Mouse (Mus musculus) myocyte (in vitro differentiated cells): Measurements from ENCODE around the gene Sox6.

Experiments
- CEBPB ChIP-seq: IDR thresholded peaks from 2 replicates; pipeline ENCODE4 v1.6.1; 2011; ENCODE audit warnings: mild to moderate bottlenecking, moderate library complexity; ENCODE audit not compliant: poor library complexity, insufficient read depth, severe bottlenecking
- MAX ChIP-seq: IDR thresholded peaks from one replicate; pipeline ENCODE4 v1.6.1; 2011; ENCODE audit warnings: low read depth, mild to moderate bottlenecking, control low read depth
- MYOD1 ChIP-seq, 3 experiments: IDR thresholded peaks; one replicate each; pipeline ENCODE4 v1.6.1; 2011; ENCODE audit warnings: control low read depth in 2 of 3, low read depth in 2 of 3, mild to moderate bottlenecking in 2 of 3, moderate library complexity in 1 of 3; ENCODE audit not compliant: insufficient read length in 2 of 3, control insufficient read depth in 1 of 3
- MYOG ChIP-seq, 3 experiments: IDR thresholded peaks; one replicate each; pipeline ENCODE4 v1.6.1; 2011; ENCODE audit warnings: control low read depth in 2 of 3, low read depth in 2 of 3, mild to moderate bottlenecking in 2 of 3; ENCODE audit not compliant: insufficient read length in 2 of 3, control insufficient read depth in 1 of 3, insufficient read depth in 1 of 3
- POLR2A ChIP-seq: IDR thresholded peaks from one replicate; pipeline ENCODE4 v1.6.1; 2011; ENCODE audit warnings: low read depth, mild to moderate bottlenecking, control low read depth, moderate library complexity; ENCODE audit not compliant: insufficient read length
- POLR2AphosphoS2 ChIP-seq: IDR thresholded peaks from one replicate; pipeline ENCODE4 v1.6.1; 2011; ENCODE audit warnings: low read depth, control low read depth; ENCODE audit not compliant: insufficient read length
- TCF12 ChIP-seq: IDR thresholded peaks from one replicate; pipeline ENCODE4 v1.6.1; 2011; ENCODE audit warnings: mild to moderate bottlenecking, control low read depth; ENCODE audit not compliant: poor library complexity, insufficient read depth, severe bottlenecking
- USF1 ChIP-seq: IDR thresholded peaks from one replicate; pipeline ENCODE4 v1.6.1; 2011; ENCODE audit warnings: low read depth, mild to moderate bottlenecking, control low read depth, moderate library complexity

DNA sequence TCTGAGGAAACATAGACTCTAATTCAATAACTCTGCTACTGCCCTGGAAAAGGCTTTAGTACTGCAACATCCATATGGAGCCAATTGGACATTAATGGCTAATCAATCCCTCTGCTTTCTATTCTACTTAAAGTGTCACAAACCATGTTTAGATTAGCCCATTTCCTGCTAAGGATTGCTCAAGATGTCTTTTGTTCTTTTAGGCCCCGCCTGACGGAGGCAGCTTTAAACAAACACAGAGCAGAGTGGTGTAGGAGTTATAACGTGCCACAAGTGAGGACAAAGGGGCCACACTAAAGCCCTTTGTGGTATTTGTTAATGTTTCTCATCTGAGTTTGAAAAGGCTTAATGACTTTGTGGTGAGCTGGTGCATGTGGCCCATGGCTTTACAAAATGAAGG lies 537.1 kb downstream of the Sox6 start:
- TF ChIP-seq TCF12 (no peak), POLR2A (no peak), POLR2AphosphoS2 (no peak), MYOG (IDR thresholded peaks at IDR 0.05; ENCODE audit: control insufficient read depth in 1 of 3, insufficient read depth in 1 of 3, insufficient read length in 2 of 3, low read depth in 2 of 3) (no peak), USF1 (no peak), MYOD1 (IDR thresholded peaks at IDR 0.05; ENCODE audit: control insufficient read depth in 1 of 3, insufficient read length in 2 of 3, low read depth in 2 of 3) (no peak), MAX (no peak), CEBPB (no peak)
